Mouse (Mus musculus): ENCODE measurements at regions not wholly inside any gene's neighbourhood (a gene's known extent, or its start where the extent isn't known, plus 50 kb on each side); places are given as distances from the start of the nearest gene placed in this dataset.
A peak's percentile ranks its signal among the peaks of the same experiment; 100 is the strongest.

GRCm38 (mm10) chr8:126832163-126832978 is 113.3 kb downstream of the Tomm20 start:
- peak; percentile 98 for DNase-seq (ENCODE audit: extremely low read depth)
- peaks cover 0 to 17% of the 10 kb centered on the region in 2 experiments for H3K36me3 ChIP-seq (replicated peaks in 1 of 2; ENCODE audit: control insufficient read depth in 1 of 2, insufficient read depth in 1 of 2, low read length in 1 of 2)
- H3K27me3 ChIP-seq (replicated peaks) = no peaks in the 10 kb centered on the region
- peak overlapping the region; percentile 45 for H3K9ac ChIP-seq (ENCODE audit: insufficient read depth, low read depth)
- H3K27ac ChIP-seq (ENCODE audit: insufficient read depth, low read depth) = peak overlapping the region; percentile 98
- in situ Hi-C loops (cut with MboI; ENCODE audit: low pct_ligation_motif_present, low pct_unique_long_range_greater_than_20kb, low sequenced_read_pairs) (no loop called here), dilution Hi-C loops (cut with MboI; ENCODE audit: extremely low pct_ligation_motif_present, extremely low pct_unique_long_range_greater_than_20kb, low sequenced_read_pairs) (no loop called here)
- H3K79me2 ChIP-seq (replicated peaks; ENCODE audit: control insufficient read depth, extremely low read depth, insufficient read depth, poor library complexity, severe bottlenecking) = no peaks in the 10 kb centered on the region
- no peaks in the 10 kb centered on the region for H3K9me3 ChIP-seq (replicated peaks; ENCODE audit: low read length)
- peak overlapping the region in 1 of 3 experiments; percentile 9 for H3K4me3 ChIP-seq (replicated peaks in 1 of 3; ENCODE audit: low read depth in 2 of 3, low read length in 2 of 3, poor library complexity in 1 of 3)
- H3K4me1 ChIP-seq (ENCODE audit: control insufficient read depth in 1 of 2, insufficient read depth in 2 of 2) = peaks cover 28 to 91% of the 10 kb centered on the region in 2 experiments
- TF ChIP-seq ZNF384 (IDR thresholded peaks at IDR 0.05; ENCODE audit: low read depth, low read length) (peak; percentile 96), POLR2AphosphoS2 (IDR thresholded peaks at IDR 0.05; ENCODE audit: low read depth, low read length) (no peak), TBP (conservative IDR thresholded peaks at IDR 0.05; ENCODE audit: low read depth, low read length) (peak; percentile 62; the same call in 1 of the 2 replicates), NRF1 (IDR thresholded peaks at IDR 0.05; ENCODE audit: low read depth, low read length) (no peak), JUN (IDR thresholded peaks at IDR 0.05; ENCODE audit: insufficient read depth, low read depth, low read length) (peak; percentile 80), BHLHE40 (IDR thresholded peaks at IDR 0.05; ENCODE audit: low read depth, low read length) (peak; percentile 93), IRF4 (IDR thresholded peaks at IDR 0.05; ENCODE audit: low read depth, low read length) (peak; percentile 95), MEF2A (IDR thresholded peaks at IDR 0.05; ENCODE audit: borderline replicate concordance, low read depth, low read length) (peak; percentile 96), POLR2A (IDR thresholded peaks at IDR 0.05; ENCODE audit: low read depth, low read length) (no peak; the same call in 1 of the 2 replicates), ZKSCAN1 (IDR thresholded peaks at IDR 0.05; ENCODE audit: borderline replicate concordance, low read depth, low read length) (no peak; the same call in 1 of the 2 replicates), SIN3A (IDR thresholded peaks at IDR 0.05; ENCODE audit: low read length) (no peak; the same call in none of the 2 replicates), UBTF (IDR thresholded peaks at IDR 0.05; ENCODE audit: low read depth, low read length) (no peak; the same call in 1 of the 2 replicates), ZC3H11A (IDR thresholded peaks at IDR 0.05; ENCODE audit: low read depth, low read length) (no peak), USF2 (conservative IDR thresholded peaks at IDR 0.05; ENCODE audit: low read depth, low read length) (no peak), ELF1 (IDR thresholded peaks at IDR 0.05; ENCODE audit: low read depth, low read length) (peak; percentile 84), TCF12 (IDR thresholded peaks at IDR 0.05; ENCODE audit: low read depth, low read length) (peak; percentile 96), USF1 (IDR thresholded peaks at IDR 0.05; ENCODE audit: low read depth, low read length) (no peak), E2F4 (IDR thresholded peaks at IDR 0.05; ENCODE audit: insufficient replicate concordance, low read depth, low read length) (no peak), MYC (IDR thresholded peaks at IDR 0.05; ENCODE audit: low read depth, low read length) (peak; percentile 82), ZMIZ1 (IDR thresholded peaks at IDR 0.05; ENCODE audit: low read depth, low read length) (no peak), CHD1 (IDR thresholded peaks at IDR 0.05; ENCODE audit: low read depth, low read length) (no peak), EP300 (IDR thresholded peaks at IDR 0.05; ENCODE audit: low read length) (peak; percentile 99), CHD2 (IDR thresholded peaks at IDR 0.05; ENCODE audit: low read length) (peak; percentile 84), NELFE (IDR thresholded peaks at IDR 0.05; ENCODE audit: low read depth, low read length) (no peak), SMC3 (IDR thresholded peaks at IDR 0.05; ENCODE audit: low read depth, low read length) (peak; percentile 30), MAZ (IDR thresholded peaks at IDR 0.05; ENCODE audit: low read depth, low read length) (no peak; the same call in 1 of the 2 replicates), MAX (IDR thresholded peaks at IDR 0.05; ENCODE audit: low read length) (peak; percentile 40), PAX5 (IDR thresholded peaks at IDR 0.05; ENCODE audit: low read length) (no peak), GABPA (IDR thresholded peaks at IDR 0.05; ENCODE audit: insufficient replicate concordance, low read depth, low read length) (no peak), JUND (conservative IDR thresholded peaks at IDR 0.05; ENCODE audit: low read depth, low read length) (peak; percentile 78), KAT2A (IDR thresholded peaks at IDR 0.05; ENCODE audit: insufficient replicate concordance, low read length) (0 out of 2 replicates have a peak, but pooled peaks have one; percentile 51), CTCF (conservative IDR thresholded peaks at IDR 0.05 in 1 of 2, IDR thresholded peaks at IDR 0.05 in 1 of 2; ENCODE audit: low read depth in 2 of 2, low read length in 2 of 2) (no peak), RAD21 (IDR thresholded peaks at IDR 0.05; ENCODE audit: low read depth, low read length) (peak; percentile 8), RCOR1 (conservative IDR thresholded peaks at IDR 0.05; ENCODE audit: low read depth, low read length) (peak; percentile 80), MXI1 (IDR thresholded peaks at IDR 0.05; ENCODE audit: low read depth, low read length) (no peak), HCFC1 (IDR thresholded peaks at IDR 0.05; ENCODE audit: low read depth, low read length) (peak; percentile 62), MAFK (IDR thresholded peaks at IDR 0.05; ENCODE audit: insufficient replicate concordance, low read length) (peak; percentile 83), ETS1 (conservative IDR thresholded peaks at IDR 0.05; ENCODE audit: low read depth, low read length) (peak; percentile 99)
- H3K4me2 ChIP-seq (ENCODE audit: insufficient read depth, low read depth, poor library complexity, severe bottlenecking) = peak overlapping the region; percentile 67
